Mouse (Mus musculus) c-Kit-positive CD71-negative TER-119-negative erythroid progenitor cells, embryonic 14.5 days (primary cell): ENCODE measurements around the gene Cdh22.

ENCODE experiments used
- DNase-seq: peaks from one replicate; pipeline ENCODE4 v3.0.0-alpha.2; 2013; ENCODE audit warnings: low read depth

Gene Cdh22

DNA sequence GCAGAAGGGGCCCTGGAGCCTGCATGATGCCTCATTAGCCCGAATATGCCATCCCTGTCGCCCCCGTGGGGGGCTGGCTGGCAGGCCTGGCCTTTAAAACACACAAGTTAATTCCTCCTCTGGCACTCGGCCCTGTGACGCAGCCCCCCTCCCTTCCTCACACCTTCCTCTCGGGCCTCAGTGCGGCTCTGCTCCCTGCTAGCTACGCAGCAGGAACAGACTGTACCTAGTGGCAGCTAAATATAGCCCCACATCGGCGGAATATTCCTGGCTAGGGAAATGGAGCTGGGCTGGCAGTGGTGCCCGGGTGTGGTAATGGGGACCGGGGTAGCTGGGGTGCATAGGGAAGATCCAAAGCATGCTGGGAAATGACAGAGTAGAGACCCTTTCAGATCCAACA, 81.6 kb downstream of the Cdh22 start:
- no peak for DNase-seq

DNA sequence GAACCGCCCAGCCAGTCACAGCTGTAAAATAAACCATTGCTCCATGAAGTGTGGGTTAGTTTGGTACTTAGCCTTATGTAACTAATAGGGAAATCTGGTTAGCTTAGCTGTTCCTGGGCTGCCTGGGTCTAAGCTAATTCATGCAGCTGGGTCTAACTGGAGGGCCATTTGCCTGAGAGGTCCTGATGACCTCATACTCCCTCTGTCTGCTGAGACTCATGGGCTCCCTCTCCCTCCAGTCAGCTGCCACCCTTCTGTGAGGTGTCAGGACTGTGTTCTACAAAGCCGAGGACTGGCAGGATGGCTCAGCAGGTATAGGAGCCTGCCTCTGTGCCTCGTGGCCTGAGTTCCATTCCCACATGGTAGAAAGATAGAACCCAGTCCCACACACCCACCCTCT, 84.9 kb downstream of the Cdh22 start:
- no peak for DNase-seq

DNA sequence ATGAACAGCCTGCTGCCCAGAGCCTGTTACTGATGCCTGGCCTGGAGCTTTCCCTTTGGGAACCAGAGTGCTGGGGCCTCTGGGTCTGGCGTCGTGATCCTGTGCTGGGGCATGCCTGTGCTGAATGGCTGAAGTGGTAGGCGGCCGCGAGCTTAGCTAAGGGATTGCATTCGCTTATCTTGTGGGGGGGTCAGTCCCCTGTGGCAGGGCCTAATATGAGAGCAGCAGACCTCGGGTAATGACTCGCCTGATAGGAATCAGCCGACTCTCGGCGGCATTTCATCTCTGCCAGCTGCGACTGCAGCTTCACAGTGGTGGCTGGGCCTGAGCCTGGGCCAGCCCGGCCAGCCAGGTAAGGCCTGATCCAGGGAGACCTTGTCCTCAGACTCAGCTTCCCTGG, 88.8 kb downstream of the Cdh22 start:
- DNase-seq = no peak

DNA sequence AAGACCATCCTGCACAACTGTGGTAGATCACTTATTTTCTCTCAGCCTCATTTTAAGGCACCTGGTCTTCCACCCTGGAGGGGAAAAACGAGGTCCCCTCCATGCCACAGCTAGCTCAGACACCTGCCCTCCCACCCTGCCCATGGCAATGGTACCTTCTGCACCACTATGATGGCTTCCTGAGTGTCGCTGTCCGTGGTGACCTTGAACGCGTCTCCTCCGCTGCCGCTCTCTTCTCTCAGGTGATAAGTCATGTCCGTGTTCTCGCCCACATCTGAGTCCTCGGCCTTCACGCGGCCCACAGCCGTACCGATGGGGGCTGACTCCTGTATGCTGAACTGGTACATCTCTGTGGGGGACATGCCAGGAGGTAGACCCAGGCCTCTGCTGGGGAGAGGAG, 91.2 kb downstream of the Cdh22 start:
- DNase-seq = no peak

DNA sequence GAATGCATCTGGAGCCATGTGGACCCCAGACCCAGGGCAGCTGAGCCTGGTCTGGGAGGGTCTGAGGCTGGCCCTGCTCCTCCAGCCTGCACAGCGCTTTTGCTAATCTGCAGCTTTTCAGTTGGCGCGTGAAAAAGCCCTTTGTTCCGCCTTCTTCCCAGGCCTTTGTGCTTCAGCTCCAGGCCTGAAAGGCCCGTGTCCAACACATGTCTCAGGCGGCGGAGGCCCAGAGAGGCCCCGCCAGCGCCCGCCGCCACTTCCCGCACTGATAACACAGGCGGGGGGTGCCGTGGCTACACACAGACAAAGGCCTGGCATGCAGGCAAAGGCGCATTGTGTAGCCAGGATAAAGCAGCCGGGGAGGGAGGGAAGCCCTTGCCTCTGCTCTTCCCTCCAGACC, 98.6 kb downstream of the Cdh22 start:
- no peak for DNase-seq

DNA sequence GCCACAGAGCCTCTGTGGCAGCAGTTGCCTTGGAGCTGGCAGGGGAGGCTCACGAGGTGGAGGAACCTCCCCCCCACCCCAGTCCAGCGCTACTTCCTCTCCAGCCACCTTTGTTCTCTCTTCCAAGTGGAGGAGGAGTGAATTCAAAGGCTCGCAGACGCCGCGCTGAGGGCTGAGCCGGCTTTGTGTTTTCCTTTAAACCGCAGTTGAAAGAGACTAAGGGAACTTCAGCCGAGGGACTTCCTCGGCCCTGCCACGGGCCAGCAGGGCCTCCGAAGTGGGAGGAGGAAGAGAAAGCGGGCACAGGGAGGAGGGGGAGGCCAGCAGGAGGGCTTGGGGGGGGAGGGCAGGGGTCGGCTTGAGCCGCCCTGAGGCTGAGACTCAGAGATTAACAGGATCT, 101.1 kb downstream of the Cdh22 start:
- DNase-seq = peak; percentile 31

DNA sequence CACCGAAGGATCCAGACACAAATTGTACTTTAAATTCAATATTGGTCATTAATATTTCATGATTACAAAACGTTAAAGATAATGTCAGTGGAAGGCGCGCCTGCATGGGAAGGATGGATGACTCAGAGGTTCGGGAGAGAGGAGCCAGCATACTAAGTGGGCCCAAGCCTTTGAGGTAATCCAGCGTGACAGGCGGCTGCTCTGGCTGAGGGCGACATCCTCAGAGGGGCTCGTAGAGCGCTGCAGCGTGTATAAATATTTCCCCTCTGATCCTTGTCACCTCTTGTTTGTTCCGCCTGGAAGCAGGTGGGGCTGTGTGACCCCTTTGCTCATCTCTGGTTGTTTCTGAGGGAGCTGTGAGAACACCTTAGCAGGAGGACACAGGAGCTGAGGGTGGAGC, 103.2 kb downstream of the Cdh22 start:
- no peak for DNase-seq

DNA sequence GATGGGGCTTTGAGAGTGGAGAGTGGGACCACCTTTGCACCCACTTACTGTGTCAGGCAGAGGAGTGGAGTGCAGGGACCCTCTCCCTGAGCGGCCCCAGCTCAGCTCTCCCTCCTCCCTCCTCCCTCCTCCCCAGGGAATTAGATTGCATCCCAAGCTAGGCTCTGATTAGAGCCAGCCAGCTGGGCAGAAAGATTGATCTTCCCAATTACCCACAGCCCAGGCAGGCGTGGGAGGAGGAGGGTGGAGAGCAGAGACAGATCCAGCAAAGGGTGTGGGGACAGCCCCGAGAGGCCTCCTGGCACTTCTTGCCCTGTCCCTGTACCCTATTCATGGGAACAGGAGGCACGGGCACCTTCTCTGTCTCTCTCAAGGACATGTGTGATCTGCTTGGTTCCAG, 105.5 kb downstream of the Cdh22 start:
- no peak for DNase-seq

DNA sequence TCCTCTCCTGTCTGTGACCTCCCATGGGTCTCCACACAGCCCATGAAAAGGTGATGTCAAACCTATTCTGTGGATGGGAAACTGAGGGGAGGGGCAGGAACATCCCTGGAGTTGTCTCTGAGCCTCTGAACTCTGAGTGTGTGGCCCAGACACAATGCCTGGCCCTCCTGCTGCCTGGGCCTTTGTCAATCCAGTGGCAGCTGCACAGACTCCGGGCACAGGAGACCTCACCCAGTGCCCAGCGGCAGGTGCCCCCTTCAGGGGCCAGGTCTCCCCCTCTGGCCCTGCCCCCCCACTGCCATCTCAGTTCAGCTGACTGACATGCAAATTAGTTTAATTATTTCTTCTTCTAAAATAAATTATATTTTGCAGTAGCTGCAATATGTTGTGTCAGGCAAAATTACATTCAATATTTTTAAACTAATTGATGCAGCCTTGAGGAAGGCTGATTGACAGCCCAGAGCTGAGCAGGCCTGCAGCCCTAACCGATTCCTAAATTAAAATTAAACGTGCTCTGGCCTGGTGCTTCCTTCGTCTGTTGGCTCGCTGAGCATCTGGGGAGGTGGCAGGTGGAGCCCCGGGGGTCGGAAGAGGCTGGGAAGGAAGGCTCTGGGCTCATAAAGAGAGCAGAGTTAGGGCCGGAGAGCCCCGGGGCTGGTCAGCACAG, 107.6 kb downstream of the Cdh22 start:
- DNase-seq = no peak

DNA sequence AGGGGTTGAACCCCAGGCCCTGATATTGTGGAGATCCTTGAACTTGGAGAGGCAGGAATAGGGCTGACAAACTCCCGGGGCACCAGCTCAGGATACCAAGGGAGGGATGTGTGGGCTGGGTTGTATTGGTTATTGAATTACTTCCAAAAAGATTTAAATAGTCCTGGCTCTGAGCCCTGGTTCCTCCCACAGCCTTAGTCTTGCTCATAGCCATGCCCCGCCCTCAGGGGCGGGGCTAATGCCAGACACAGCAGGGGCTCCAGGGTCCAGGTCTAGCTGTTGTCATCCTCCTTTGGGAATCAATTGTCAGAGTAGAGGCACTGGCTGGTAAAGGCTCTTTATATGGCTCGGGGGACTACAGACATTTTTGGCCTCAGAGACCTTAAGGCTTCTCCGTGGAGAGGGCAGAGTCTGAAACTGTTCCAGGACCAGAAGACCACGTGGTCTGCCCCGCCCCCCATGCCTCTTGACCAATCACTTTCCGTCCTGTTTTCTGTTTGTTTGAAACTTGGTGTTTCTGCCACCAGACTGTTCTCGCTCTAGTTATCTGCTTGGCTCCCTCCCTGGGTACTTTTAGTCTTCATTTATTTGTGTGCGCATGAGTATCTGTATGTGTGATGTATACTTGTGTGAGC, 113.3 kb downstream of the Cdh22 start:
- no peak for DNase-seq

DNA sequence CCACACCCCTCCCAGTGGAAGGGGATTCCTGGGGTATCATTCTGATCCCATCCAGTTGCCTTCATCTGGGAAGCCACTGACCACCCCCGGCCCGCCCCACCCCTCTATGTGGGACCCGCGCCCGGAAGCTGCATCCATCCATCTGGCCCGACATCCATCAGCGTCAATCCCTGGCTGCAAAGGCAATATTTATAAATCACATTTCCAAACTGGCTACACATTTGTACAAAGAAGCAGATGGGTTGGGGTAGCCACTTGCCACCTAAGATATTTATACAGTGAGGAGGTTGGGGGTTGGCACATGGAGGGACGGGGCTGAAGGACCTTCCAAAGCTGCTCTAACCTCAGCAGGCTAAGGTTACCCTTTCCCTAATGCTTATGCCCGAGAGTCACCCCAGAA, 113.9 kb downstream of the Cdh22 start:
- DNase-seq = no peak

DNA sequence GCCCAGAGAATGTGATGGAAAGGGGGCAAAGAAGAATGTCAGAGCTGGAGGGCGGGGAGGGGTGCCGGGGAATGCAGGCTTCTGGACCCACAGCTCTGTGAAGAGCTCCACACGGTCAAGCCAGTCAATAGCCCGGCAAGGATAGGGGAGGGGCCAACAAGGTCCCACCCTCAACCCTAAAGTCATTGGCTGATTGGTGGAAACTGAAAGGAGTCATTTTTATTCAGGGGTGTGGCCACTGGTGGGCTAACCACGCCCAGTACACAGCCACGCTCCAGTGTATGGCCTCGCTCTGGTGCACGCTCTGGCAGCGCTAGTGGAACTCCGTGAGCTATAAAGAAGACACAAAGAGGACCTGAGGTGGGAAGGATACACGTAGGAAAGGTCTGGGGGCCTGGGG, 120.9 kb downstream of the Cdh22 start:
- DNase-seq = no peak

DNA sequence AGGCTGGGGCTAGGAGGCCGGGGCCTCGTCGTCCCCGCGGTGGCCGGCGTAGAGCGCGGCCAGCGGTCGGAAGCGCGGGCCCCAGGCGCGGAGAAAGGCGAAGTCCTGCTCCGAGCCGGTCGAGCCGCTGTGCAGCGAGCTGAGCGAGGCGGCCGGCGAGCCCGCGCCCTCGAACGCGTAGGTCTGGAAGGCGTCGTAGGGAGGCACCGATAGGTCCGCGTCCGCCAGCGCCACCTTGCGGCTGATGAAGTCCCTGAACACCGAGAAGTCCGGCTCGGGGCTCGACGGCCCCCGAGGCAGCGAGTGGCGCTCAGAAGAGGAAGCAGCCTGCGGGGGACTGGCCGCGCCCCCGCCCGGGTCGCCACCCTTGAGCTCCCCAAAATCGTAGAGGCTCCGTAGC, 122.5 kb downstream of the Cdh22 start:
- peak; percentile 79 for DNase-seq

DNA sequence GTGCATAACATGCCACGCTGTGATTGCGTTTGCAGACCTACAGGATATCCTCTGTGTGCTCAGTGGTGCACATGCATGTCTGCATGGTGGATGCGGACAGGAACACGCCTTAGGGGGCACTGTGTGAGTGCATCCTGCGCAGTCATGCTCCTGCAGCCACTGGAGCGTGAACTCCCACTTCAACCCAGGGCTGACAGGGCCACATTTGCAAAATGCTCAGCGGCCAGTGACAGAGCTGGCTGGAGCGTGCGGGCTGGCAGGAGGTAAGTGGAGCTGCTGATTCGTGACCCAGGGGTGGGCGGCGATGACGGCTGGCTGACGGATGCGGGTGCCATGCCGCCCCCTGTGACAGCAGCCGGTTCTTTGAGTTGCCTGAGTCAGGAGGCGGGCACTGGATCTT, 128.1 kb downstream of the Cdh22 start:
- no peak for DNase-seq

DNA sequence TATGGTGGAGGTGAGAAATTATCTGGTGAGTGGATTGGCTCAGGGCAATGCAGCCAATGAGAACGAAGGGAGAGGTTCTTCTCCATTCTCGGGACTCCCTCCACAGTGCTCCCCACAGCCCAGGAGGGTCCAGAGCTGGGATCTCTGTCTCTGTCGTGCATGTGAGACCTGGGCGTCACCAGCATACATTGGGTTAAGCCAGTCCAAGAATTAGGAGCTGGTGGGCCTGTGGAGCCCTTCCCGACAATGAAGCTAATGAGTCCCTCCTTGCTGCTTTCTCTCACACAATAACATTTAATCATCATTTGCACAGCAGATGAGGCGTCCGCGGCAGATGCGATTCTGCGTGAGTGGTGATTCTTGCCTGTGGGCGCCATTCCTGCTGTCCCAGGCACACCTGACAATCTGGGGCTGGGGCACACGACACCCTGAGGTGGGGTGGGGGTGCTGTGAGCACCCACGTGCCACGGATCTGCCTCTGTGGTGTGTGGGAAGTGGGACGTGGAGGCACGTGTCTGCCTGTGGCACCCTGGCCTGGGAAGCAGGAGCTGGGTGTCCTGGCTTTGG, 129.1 kb downstream of the Cdh22 start:
- no peak for DNase-seq

DNA sequence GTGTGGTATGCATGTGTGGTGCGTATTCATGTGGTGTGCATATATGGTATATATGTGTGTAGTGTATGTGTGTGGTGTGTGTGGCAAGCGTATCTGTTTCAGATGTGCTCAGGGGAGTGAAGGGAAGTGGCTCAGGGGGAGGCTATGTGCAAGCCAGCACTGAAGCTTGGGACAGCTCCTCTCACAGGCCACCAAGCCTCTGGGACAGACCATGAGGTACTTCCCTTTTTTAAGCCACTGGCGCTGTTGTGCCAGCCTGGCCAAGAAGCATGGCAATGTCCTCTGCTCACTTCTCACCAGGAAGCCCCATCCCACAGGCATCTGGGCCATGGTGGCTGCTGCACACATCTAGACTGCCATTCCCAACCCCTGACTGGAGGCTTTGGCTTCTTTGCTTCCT, 131.7 kb downstream of the Cdh22 start:
- DNase-seq = peak; percentile 23

DNA sequence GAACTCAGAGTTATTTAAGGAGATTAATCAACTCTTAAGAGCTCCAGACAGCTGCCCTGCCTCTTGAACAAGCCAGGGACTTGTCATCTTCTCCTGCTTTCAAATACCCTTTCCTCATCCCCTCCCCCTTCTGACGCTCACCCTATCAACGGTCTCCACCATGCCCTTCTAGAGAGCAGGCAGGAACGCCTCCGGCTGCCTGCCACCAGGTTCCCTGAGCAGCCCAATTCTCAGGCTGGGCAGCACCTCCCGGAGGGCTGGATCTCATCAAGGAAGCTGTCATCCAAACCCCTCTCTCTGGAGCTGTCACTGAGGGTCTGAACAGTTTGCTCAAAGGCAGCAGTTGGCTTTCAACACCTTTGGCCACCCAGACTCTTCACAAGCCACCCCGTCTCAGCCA, 133.9 kb downstream of the Cdh22 start:
- DNase-seq = no peak

DNA sequence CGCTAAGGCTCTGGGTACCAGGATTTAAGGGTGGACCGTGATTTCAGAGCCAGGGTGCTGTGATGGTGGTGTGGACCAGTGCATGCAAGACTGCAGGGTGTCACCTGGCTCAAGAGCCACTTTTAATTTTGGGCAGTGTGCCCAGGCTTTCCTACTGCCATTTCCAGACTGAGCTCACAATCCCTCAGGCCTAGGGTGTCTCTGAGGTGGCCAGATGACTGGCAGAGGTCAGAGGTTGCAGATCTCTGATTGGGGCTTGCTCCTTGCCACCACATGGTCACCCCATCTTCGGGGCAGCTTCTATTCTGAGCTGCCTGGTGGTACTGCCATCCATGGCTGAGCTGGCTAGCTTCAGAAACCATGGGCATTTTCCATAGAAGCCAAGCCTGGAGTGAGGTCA, 135.8 kb downstream of the Cdh22 start:
- DNase-seq = no peak

DNA sequence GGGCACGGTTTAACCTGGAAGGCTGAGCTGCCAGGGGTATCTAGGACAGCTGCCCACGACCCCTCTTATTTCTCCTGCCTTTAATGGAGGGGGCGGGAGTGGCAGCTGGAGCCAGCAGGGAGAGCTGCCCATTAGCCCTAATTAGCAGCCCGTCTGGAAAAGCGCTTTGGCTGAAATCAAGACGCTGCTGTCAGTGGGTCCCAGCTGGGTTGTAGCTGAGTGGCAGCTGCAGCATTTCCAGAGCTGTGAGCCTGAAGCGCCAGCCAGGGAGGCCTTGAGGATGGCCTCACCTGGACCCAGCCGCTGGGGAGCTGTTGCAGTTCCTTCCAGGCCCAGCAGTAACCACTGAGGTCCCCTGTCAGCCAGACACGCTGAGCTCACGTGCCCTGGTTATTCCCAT, 138.3 kb downstream of the Cdh22 start:
- DNase-seq = no peak

DNA sequence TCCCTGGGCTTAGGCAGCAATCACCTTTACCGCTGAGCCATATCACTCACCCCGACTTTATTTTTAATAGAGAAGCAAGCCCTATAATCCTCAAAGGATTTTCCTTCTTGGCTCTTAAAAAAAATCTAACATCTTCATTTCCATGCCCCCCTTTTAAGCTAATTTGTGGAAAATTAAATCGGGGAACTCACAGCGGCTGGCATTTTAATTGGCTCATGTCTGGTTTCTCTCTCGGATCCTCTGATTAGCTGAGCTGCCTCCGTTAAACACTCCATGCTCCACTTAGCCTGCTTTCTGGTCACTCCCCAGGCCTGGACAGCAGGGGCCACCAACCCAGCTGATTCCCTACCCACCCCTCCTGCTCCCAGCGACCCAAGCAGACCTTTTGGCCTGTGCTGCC, 142.3 kb downstream of the Cdh22 start:
- no peak for DNase-seq

DNA sequence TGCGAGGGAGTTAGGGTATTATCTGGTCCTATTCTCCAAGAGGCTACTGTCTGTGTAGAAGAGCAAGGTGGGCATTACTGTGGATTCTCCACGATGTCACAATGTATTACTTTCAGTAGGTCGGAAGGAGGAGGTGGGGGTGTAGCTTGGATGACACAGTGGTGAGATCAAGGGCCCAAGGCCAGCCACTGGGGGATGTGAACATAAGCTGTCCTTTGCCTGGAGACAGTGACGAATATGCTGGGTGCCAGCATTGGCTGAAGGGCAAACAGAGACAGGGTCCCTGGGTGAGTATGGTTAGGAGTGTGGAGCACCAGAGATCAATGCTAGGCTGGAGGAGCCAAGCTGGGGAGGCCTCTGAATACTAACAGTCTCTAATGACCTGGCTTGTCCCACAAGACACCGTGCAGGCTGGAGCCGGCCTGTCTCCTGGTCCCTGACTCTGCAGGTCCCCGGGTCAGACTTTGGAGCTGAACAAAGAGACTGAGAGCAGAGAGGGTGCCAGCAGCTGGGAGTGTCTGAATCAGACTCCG, 143.2 kb downstream of the Cdh22 start:
- no peak for DNase-seq

DNA sequence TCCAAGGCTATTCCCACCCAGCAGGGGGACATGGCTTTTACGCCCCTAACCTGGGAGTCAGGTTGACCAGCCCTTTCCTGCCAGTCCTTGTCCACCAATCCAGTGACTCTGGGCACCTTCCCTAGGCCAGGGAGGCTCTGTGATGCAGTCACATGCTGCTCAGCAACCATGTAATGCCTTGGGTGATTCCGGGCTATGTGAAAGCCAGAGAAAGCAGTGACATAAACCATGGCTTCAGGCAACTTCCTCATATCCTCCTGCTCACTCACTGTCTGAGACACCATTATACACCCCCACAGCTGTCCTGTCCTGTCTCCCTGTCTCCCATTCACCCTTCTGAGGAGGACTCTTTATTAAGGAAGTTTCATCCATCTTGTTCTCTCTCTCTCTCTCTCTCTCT, 144.0 kb downstream of the Cdh22 start, which contains the start of gene 1700025C18Rik:
Gene 1700025C18Rik (minus strand): TSS at position 101 of the 400 bp plus-strand sequence.
- DNase-seq = no peak

DNA sequence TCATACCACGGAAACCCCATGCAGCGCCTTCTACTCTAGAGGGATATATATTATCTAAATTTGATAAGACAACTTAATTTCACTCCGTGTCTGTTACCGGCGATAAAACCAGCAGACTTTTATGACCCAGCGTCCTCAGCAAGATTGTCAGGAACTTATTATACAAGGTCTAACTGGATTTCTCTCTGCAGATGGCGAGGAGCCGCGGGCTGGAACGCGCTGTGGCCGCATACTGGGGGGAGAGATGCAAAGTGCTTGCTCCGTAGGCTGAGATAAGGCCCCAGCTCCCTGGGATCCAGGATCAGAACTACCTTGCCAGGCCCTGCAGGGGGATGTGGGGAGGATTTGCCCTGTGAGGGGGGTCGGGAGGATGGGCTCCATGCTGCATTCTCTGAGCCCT, 145.2 kb downstream of the Cdh22 start:
- no peak for DNase-seq

DNA sequence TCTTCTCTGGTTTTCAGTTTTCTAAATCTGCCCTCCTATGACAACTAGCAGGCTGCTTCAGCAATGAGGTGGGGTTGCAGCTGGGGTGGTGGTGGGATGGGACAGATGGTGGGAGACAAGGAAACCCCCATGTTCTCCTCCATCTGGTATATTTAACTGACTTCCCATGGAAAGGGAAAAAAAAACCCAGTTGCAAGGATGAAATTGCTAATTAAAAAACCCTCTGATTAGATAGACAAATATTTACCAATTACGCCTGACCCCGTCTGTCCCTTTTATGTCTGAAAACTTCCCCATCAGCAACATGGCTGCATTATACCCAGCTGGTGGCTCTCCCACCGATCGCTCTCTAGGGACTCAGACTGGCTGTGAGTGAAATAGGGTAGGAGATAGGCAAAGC, 148.0 kb downstream of the Cdh22 start:
- no peak for DNase-seq
